Mouse (Mus musculus): Measurements from ENCODE around the gene Ndufv1. TPM values are rescaled to one million over a fixed set of nuclear protein-coding genes. Genes with fewer than 3 reads are reported as not detected.
"Not testable (repeated sequence)": the region's sequence is repeated elsewhere in the genome, so short reads cannot be mapped to it uniquely, and the experiment has no call there.

Ndufv1 gene
- polyA plus RNA-seq, 2 experiments = 84.8 to 159 TPM

DNA sequence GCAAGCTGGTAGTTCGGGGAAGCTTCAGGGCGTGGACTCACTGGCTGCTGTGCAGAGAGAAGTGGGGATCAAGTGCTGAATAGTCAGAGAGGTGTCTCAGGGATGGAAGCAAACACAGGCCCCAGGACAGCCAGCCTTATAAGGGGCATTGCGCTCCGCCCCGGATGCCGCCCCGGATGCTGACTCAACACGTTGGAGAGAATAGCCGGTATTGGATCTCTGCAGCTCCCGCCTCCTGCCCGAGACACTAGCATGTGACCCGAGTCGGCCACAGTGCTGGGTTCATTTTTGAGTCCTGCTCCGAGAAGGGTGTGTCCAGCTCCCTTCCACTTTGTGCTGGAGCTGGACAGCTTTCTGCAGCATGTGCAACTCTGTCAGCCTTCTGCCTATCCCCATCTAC is 29.5 kb upstream of the Ndufv1 start:
- ATAC-seq (ENCODE audit: insufficient read depth) = no peak
- no peak overlapping the region for H3K4me2 ChIP-seq (ENCODE audit: low read depth)

GRCm38 (mm10) chr19:4041500-4041899 is 28.9 kb upstream of the Ndufv1 start:
- WGBS (ENCODE audit: insufficient replicate concordance) = 81% methylated on average over 3 of the region's 4 CpGs
- H3K27ac ChIP-seq; H3K4me2 ChIP-seq (ENCODE audit: low read depth); H3K9me3 ChIP-seq (ENCODE audit: control insufficient read depth, low read length); H3K27me3 ChIP-seq (ENCODE audit: control insufficient read depth, insufficient read depth, low read length); DNase-seq (ENCODE audit: low read depth in 3 of 3, low spot score in 3 of 3); ATAC-seq (ENCODE audit: insufficient read depth); H3K36me3 ChIP-seq (replicated peaks; ENCODE audit: control insufficient read depth, insufficient read depth, low read depth); H3K9ac ChIP-seq (replicated peaks); H3K4me3 ChIP-seq (ENCODE audit: insufficient read depth in 1 of 2, low read depth in 2 of 2, low read length in 2 of 2): not testable (repeated sequence)
- H3K4me1 ChIP-seq (replicated peaks; ENCODE audit: control insufficient read depth in 2 of 2, insufficient read depth in 2 of 2, low read length in 1 of 2) = peaks cover 14 to 35% of the 10 kb centered on the region in 2 experiments

More for the DNA sequence above, 29.5 kb upstream of the Ndufv1 start:
- TF ChIP-seq EP300 (IDR thresholded peaks at IDR 0.05; ENCODE audit: low read depth) (no peak), CTCF (IDR thresholded peaks at IDR 0.05; ENCODE audit: low read depth) (no peak)
- Histone ChIP-seq H3K4me3 (ENCODE audit: insufficient read depth in 1 of 2, low read depth in 2 of 2, low read length in 2 of 2) (no peak overlapping the region), H3K27me3 (ENCODE audit: control insufficient read depth, insufficient read depth, low read length) (no peaks in the 10 kb centered on the region), H3K4me1 (replicated peaks; ENCODE audit: control insufficient read depth in 2 of 2, insufficient read depth in 2 of 2, low read length in 1 of 2) (peaks cover 21 to 39% of the 10 kb centered on the region in 2 experiments), H3K27ac (no peak overlapping the region), H3K9me3 (ENCODE audit: control insufficient read depth, low read length) (no peaks in the 10 kb centered on the region), H3K36me3 (replicated peaks; ENCODE audit: control insufficient read depth, insufficient read depth, low read depth) (no peaks in the 10 kb centered on the region), H3K9ac (replicated peaks) (no peak overlapping the region)
- WGBS (ENCODE audit: insufficient replicate concordance) = 64% methylated on average over 14 of the region's 14 CpGs
- no peak for DNase-seq (ENCODE audit: low read depth in 3 of 3, low spot score in 3 of 3)

GRCm38 (mm10) chr19:4040941-4041340 is 28.3 kb upstream of the Ndufv1 start:
- not testable (repeated sequence) for H3K4me2 ChIP-seq (ENCODE audit: low read depth); ATAC-seq (ENCODE audit: insufficient read depth); H3K27me3 ChIP-seq (ENCODE audit: control insufficient read depth, insufficient read depth, low read length); H3K9ac ChIP-seq (replicated peaks); H3K4me3 ChIP-seq (ENCODE audit: insufficient read depth in 1 of 2, low read depth in 2 of 2, low read length in 2 of 2); H3K36me3 ChIP-seq (replicated peaks; ENCODE audit: control insufficient read depth, insufficient read depth, low read depth); H3K9me3 ChIP-seq (ENCODE audit: control insufficient read depth, low read length); H3K27ac ChIP-seq; DNase-seq (ENCODE audit: low read depth in 3 of 3, low spot score in 3 of 3)
- peaks cover 9 to 34% of the 10 kb centered on the region in 2 experiments for H3K4me1 ChIP-seq (replicated peaks; ENCODE audit: control insufficient read depth in 2 of 2, insufficient read depth in 2 of 2, low read length in 1 of 2)
- 79% methylated on average over 5 of the region's 5 CpGs for WGBS (ENCODE audit: insufficient replicate concordance)

DNA sequence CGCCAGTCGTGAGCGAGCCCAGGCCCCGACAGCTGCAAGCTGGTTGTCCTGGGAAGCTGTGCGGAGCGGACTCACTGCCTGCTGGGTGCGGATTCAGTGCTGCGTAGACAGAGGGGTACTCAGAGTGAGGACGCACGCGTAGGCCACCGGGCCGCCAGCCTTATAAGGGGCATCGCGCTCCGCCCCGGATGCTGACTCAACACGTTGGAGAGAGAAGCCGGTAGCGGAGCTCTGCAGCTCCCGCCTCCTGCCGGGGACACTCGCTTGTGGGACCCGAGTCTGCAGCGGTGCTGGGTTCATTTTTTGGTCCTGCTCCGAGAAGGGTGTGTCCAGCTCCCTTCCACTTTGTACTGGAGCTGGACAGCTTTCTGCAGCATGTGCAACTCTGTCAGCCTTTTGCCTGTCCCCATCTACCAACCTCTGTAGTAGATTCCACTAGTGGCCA is 25.2 kb upstream of the Ndufv1 start, which contains the start of gene Gstp1:
Gstp1 (minus strand) TSS at position 198 of the 445 bp plus-strand sequence.
- Histone ChIP-seq H3K9ac (replicated peaks) (peak within 1 kb of the TSS; percentile 68), H3K27ac (peak within 1 kb of the TSS; percentile 10), H3K4me1 (replicated peaks; ENCODE audit: control insufficient read depth in 2 of 2, insufficient read depth in 2 of 2, low read length in 1 of 2) (peaks cover 3 to 23% of the 10 kb centered on the region in 2 experiments; a peak in 2 of 4 replicates), H3K9me3 (ENCODE audit: control insufficient read depth, low read length) (no peaks in the 10 kb centered on the region), H3K4me2 (ENCODE audit: low read depth) (peak within 1 kb of the TSS; percentile 64), H3K27me3 (ENCODE audit: control insufficient read depth, insufficient read depth, low read length) (no peaks in the 10 kb centered on the region), H3K4me3 (ENCODE audit: insufficient read depth in 1 of 2, low read depth in 2 of 2, low read length in 2 of 2) (peak within 1 kb of the TSS; percentile 62 to 81), H3K36me3 (replicated peaks; ENCODE audit: control insufficient read depth, insufficient read depth, low read depth) (no peaks in the 10 kb centered on the region; the same call in 1 of the 2 replicates)
- DNase-seq (ENCODE audit: low read depth in 3 of 3, low spot score in 3 of 3) (peak; percentile 68 to 71 (median 69)), ATAC-seq (ENCODE audit: insufficient read depth) (peak; percentile 80)
- TF ChIP-seq EP300 (IDR thresholded peaks at IDR 0.05; ENCODE audit: low read depth) (no peak), CTCF (IDR thresholded peaks at IDR 0.05; ENCODE audit: low read depth) (peak; percentile 59)
- 0% methylated on average over 26 of the region's 26 CpGs for WGBS (ENCODE audit: insufficient replicate concordance)

DNA sequence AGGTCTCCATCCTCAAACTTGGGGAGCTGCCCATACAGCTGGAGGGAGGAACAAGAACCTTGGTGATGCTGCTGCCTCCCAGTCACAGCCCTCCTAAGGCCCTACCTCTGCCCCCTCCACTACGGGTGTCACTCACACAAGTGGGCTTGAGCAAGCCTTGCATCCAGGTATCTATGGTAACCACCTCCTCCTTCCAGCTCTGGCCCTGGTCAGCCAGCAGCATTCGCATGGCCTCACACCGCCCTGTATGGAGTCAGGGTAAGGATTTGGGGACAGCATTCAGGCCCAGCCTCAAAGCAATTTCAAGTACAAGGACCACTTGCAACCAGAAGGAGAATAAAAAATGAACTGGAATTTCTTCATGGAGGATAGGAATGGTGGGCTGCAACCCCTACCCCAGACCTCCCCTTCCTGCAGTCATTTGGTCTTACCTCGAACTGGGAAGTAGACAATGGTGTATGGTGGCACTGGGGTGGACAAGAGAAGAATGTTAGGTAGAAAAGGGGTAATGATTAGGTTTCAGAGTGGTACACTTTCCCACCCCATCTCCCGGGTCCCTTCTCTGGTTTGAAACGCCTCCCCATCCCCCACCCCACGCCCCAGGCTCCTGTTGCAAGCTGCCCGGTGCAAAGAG is 24.7 kb upstream of the Ndufv1 start:
- DNase-seq (ENCODE audit: low read depth in 3 of 3, low spot score in 3 of 3); H3K9me3 ChIP-seq (ENCODE audit: control insufficient read depth, low read length); ATAC-seq (ENCODE audit: insufficient read depth); H3K36me3 ChIP-seq (replicated peaks; ENCODE audit: control insufficient read depth, insufficient read depth, low read depth); H3K27me3 ChIP-seq (ENCODE audit: control insufficient read depth, insufficient read depth, low read length); H3K27ac ChIP-seq: not testable (repeated sequence)
- peaks cover 3 to 25% of the 10 kb centered on the region in 2 experiments; a peak in 2 of 4 replicates for H3K4me1 ChIP-seq (replicated peaks; ENCODE audit: control insufficient read depth in 2 of 2, insufficient read depth in 2 of 2, low read length in 1 of 2)
- H3K4me2 ChIP-seq (ENCODE audit: low read depth) = peak overlapping the region; percentile 64
- peak overlapping the region; percentile 68 for H3K9ac ChIP-seq (replicated peaks)
- WGBS (ENCODE audit: insufficient replicate concordance) = 24% methylated on average over 7 of the region's 8 CpGs
- peak overlapping the region; percentile 62 to 81 for H3K4me3 ChIP-seq (ENCODE audit: insufficient read depth in 1 of 2, low read depth in 2 of 2, low read length in 2 of 2)
